Mouse (Mus musculus): ENCODE measurements around the gene Rnf182. TPM values are rescaled to one million over a fixed set of nuclear protein-coding genes. Genes with fewer than 3 reads are reported as not detected.

Rnf182 gene
- polyA plus RNA-seq, 1 experiment from 2014 or later, result 1.9 TPM

- no peak for ATAC-seq
Observed at GRCm38 (mm10) chr13:43586966-43587365, 28.5 kb upstream of the Rnf182 start.

GRCm38 (mm10) chr13:43587844-43588840 is 27.4 kb upstream of the Rnf182 start:
- 80% methylated on average over 14 of the region's 14 CpGs for WGBS
- H3K27me3 ChIP-seq (replicated peaks), result no peaks in the 10 kb centered on the region
- no peak overlapping the region for H3K27ac ChIP-seq
- H3K9me3 ChIP-seq, result no peaks in the 10 kb centered on the region
- no peak for ATAC-seq
- no peak overlapping the region for H3K4me3 ChIP-seq (replicated peaks)
- H3K4me2 ChIP-seq (replicated peaks), result no peak overlapping the region
- H3K9ac ChIP-seq, result no peak overlapping the region
- no peaks in the 10 kb centered on the region for H3K36me3 ChIP-seq
- no peaks in the 10 kb centered on the region for H3K4me1 ChIP-seq (replicated peaks)

More at GRCm38 (mm10) chr13:43586966-43587365, 28.5 kb upstream of the Rnf182 start:
- no peaks in the 10 kb centered on the region for H3K27me3 ChIP-seq (replicated peaks)
- no peak overlapping the region for H3K4me3 ChIP-seq (replicated peaks)
- no peaks in the 10 kb centered on the region for H3K9me3 ChIP-seq
- H3K4me1 ChIP-seq (replicated peaks), result no peaks in the 10 kb centered on the region
- H3K27ac ChIP-seq, result no peak overlapping the region
- 91% methylated on average over 3 of the region's 3 CpGs for WGBS
- H3K9ac ChIP-seq, result no peak overlapping the region
- H3K4me2 ChIP-seq (replicated peaks), result no peak overlapping the region
- H3K36me3 ChIP-seq, result no peaks in the 10 kb centered on the region

GRCm38 (mm10) chr13:43591828-43592680 is 23.5 kb upstream of the Rnf182 start:
- Histone ChIP-seq H3K4me2 (replicated peaks) (no peak overlapping the region; the same call in 1 of the 2 replicates), H3K4me3 (replicated peaks) (no peak overlapping the region), H3K36me3 (no peaks in the 10 kb centered on the region), H3K27me3 (replicated peaks) (no peaks in the 10 kb centered on the region), H3K4me1 (replicated peaks) (no peaks in the 10 kb centered on the region), H3K9me3 (no peaks in the 10 kb centered on the region), H3K27ac (no peak overlapping the region), H3K9ac (no peak overlapping the region)
- no peak for ATAC-seq
- 69% methylated on average over 28 of the region's 28 CpGs for WGBS

- 53% methylated on average over 8 of the region's 8 CpGs for WGBS
Observed at GRCm38 (mm10) chr13:43592681-43593068, 22.8 kb upstream of the Rnf182 start.

GRCm38 (mm10) chr13:43595896-43596295 is 19.6 kb upstream of the Rnf182 start:
- H3K4me1 ChIP-seq (replicated peaks), result no peaks in the 10 kb centered on the region
- 56% methylated on average over 4 of the region's 4 CpGs for WGBS
- ATAC-seq, result no peak

More at GRCm38 (mm10) chr13:43592681-43593068, 22.8 kb upstream of the Rnf182 start:
- no peaks in the 10 kb centered on the region for H3K4me1 ChIP-seq (replicated peaks)
- H3K27me3 ChIP-seq (replicated peaks), result no peaks in the 10 kb centered on the region
- no peak overlapping the region for H3K9ac ChIP-seq
- no peaks in the 10 kb centered on the region for H3K9me3 ChIP-seq
- H3K4me2 ChIP-seq (replicated peaks), result no peak overlapping the region; the same call in 1 of the 2 replicates
- H3K36me3 ChIP-seq, result no peaks in the 10 kb centered on the region
- H3K27ac ChIP-seq, result no peak overlapping the region
- ATAC-seq, result no peak
- H3K4me3 ChIP-seq (replicated peaks), result no peak overlapping the region

GRCm38 (mm10) chr13:43600967-43601366 is 14.5 kb upstream of the Rnf182 start:
- Histone ChIP-seq H3K36me3 (no peaks in the 10 kb centered on the region), H3K4me3 (replicated peaks) (no peak overlapping the region), H3K27me3 (replicated peaks) (no peaks in the 10 kb centered on the region), H3K4me2 (replicated peaks) (no peak overlapping the region), H3K9ac (no peak overlapping the region), H3K27ac (no peak overlapping the region), H3K9me3 (no peaks in the 10 kb centered on the region), H3K4me1 (replicated peaks) (no peaks in the 10 kb centered on the region)
- ATAC-seq, result no peak
- WGBS, result 93% methylated on average over 6 of the region's 6 CpGs

More at GRCm38 (mm10) chr13:43595896-43596295, 19.6 kb upstream of the Rnf182 start:
- Histone ChIP-seq H3K36me3 (no peaks in the 10 kb centered on the region), H3K9ac (no peak overlapping the region), H3K9me3 (no peaks in the 10 kb centered on the region), H3K27me3 (replicated peaks) (no peaks in the 10 kb centered on the region), H3K4me3 (replicated peaks) (no peak overlapping the region), H3K27ac (no peak overlapping the region), H3K4me2 (replicated peaks) (no peak overlapping the region)

GRCm38 (mm10) chr13:43602440-43602839 is 13.1 kb upstream of the Rnf182 start:
- WGBS, result 84% methylated on average over 2 of the region's 2 CpGs
- no peak overlapping the region for H3K4me3 ChIP-seq (replicated peaks)
- no peak overlapping the region for H3K9ac ChIP-seq
- no peak overlapping the region for H3K27ac ChIP-seq
- no peaks in the 10 kb centered on the region for H3K9me3 ChIP-seq
- H3K4me1 ChIP-seq (replicated peaks), result no peaks in the 10 kb centered on the region
- H3K27me3 ChIP-seq (replicated peaks), result no peaks in the 10 kb centered on the region
- no peak overlapping the region for H3K4me2 ChIP-seq (replicated peaks)
- ATAC-seq, result no peak
- H3K36me3 ChIP-seq, result no peaks in the 10 kb centered on the region

- WGBS, result 66% methylated on average over 13 of the region's 13 CpGs
- no peaks in the 10 kb centered on the region for H3K27me3 ChIP-seq (replicated peaks)
- H3K27ac ChIP-seq, result no peak overlapping the region
- no peak for ATAC-seq
- H3K4me2 ChIP-seq (replicated peaks), result no peak overlapping the region
- no peak overlapping the region for H3K9ac ChIP-seq
- no peaks in the 10 kb centered on the region for H3K4me1 ChIP-seq (replicated peaks)
- no peaks in the 10 kb centered on the region for H3K9me3 ChIP-seq
- H3K4me3 ChIP-seq (replicated peaks), result no peak overlapping the region
- no peaks in the 10 kb centered on the region for H3K36me3 ChIP-seq
Observed at GRCm38 (mm10) chr13:43603042-43603441, 12.5 kb upstream of the Rnf182 start.

- WGBS, result 72% methylated on average over 6 of the region's 6 CpGs
- Histone ChIP-seq H3K27ac (no peak overlapping the region), H3K36me3 (no peaks in the 10 kb centered on the region), H3K4me1 (replicated peaks) (no peaks in the 10 kb centered on the region), H3K4me3 (replicated peaks) (no peak overlapping the region), H3K27me3 (replicated peaks) (no peaks in the 10 kb centered on the region), H3K4me2 (replicated peaks) (no peak overlapping the region), H3K9me3 (no peaks in the 10 kb centered on the region), H3K9ac (no peak overlapping the region)
- ATAC-seq, result no peak
Observed at GRCm38 (mm10) chr13:43608854-43609253, 6.7 kb upstream of the Rnf182 start.

- Histone ChIP-seq H3K27me3 (replicated peaks) (no peaks in the 10 kb centered on the region), H3K4me3 (replicated peaks) (no peak overlapping the region), H3K4me1 (replicated peaks) (peaks cover 4% of the 10 kb centered on the region; the same call in 1 of the 2 replicates), H3K9ac (no peak overlapping the region), H3K4me2 (replicated peaks) (no peak overlapping the region), H3K9me3 (no peaks in the 10 kb centered on the region), H3K27ac (no peak overlapping the region), H3K36me3 (no peaks in the 10 kb centered on the region)
- ATAC-seq, result no peak
- WGBS, result 81% methylated on average over 6 of the region's 6 CpGs
Observed at GRCm38 (mm10) chr13:43612040-43612439, 3.5 kb upstream of the Rnf182 start.

- ATAC-seq, result no peak
- no peaks in the 10 kb centered on the region for H3K27me3 ChIP-seq (replicated peaks)
- no peak overlapping the region for H3K4me2 ChIP-seq (replicated peaks)
- 91% methylated on average over 3 of the region's 3 CpGs for WGBS
- no peaks in the 10 kb centered on the region for H3K36me3 ChIP-seq
- no peaks in the 10 kb centered on the region for H3K9me3 ChIP-seq
- no peak overlapping the region for H3K4me3 ChIP-seq (replicated peaks)
- H3K9ac ChIP-seq, result no peak overlapping the region
- H3K4me1 ChIP-seq (replicated peaks), result peaks cover 4% of the 10 kb centered on the region; the same call in 1 of the 2 replicates
- H3K27ac ChIP-seq, result no peak overlapping the region
Observed at GRCm38 (mm10) chr13:43614667-43615066, 843 bp upstream of the Rnf182 start.

GRCm38 (mm10) chr13:43615194-43615576 is 325 bp upstream of the Rnf182 start:
- Histone ChIP-seq H3K9ac (no peak overlapping the region), H3K4me3 (replicated peaks) (peak overlapping the region; percentile 68), H3K27me3 (replicated peaks) (no peaks in the 10 kb centered on the region), H3K36me3 (no peaks in the 10 kb centered on the region), H3K9me3 (no peaks in the 10 kb centered on the region), H3K27ac (no peak overlapping the region), H3K4me2 (replicated peaks) (peak overlapping the region; percentile 89), H3K4me1 (replicated peaks) (peaks cover 4% of the 10 kb centered on the region; the same call in 1 of the 2 replicates)
- no peak for ATAC-seq
- WGBS, result 31% methylated on average over 9 of the region's 9 CpGs

Measured in intestine, embryonic 15.5 days (tissue).